Comparison of ENCODE assay signal across 18 mouse cellular contexts in the genomic region with DNA sequence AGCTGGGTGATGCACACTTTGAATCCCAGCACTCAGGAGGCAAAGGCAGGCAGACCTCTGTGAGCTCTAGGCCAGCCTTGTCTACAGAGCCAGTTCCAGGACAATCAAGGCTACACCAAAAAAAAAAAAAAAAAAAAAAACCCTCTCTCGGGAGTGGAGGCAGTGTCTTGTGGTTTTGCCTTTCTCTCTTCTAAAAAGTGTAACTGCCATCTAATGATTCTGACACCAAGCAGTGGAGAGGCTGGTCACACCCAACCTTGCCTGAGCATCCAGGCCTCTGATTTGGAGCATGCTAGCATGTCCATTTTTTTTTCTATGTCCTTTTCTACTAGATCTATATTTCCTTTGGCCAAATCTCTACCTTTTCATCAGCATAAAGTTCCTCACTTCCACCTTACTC. TPM values are rescaled to one million over a fixed set of nuclear protein-coding genes. Genes with fewer than 3 reads are reported as not detected.
DNase-seq lines count a peak whose midpoint lies in the region; ATAC-seq and TF ChIP-seq lines count a peak whose summit lies in the region.
"Had no signal": no experiment of that assay in that cellular context is flagged by ENCODE, and none has a peak within 500 bp of the region (broad histone marks: within the 10 kb centered on the region; RNA-seq: fewer than 3 reads in every experiment).

No protein-coding gene starts in this region.

- no peak overlapping the region for H3K4me2 ChIP-seq in heart, embryonic 13.5 days
- no peak overlapping the region for H3K4me2 ChIP-seq in intestine, embryonic 14.5 days (ENCODE audit: low read length)
- H3K4me2 ChIP-seq in intestine, postnatal 0 days (replicated peaks; ENCODE audit: low read depth) = no peak overlapping the region
- no peak overlapping the region for H3K4me2 ChIP-seq in midbrain, embryonic 11.5 days
- no peak overlapping the region for H3K4me2 ChIP-seq in midbrain, embryonic 13.5 days (replicated peaks)
- H3K4me2 ChIP-seq: forebrain, embryonic 13.5 days; heart, embryonic 11.5 days; hindbrain, embryonic 12.5 days; limb, embryonic 15.5 days; neural tube, embryonic 13.5 days had no signal

- intact Hi-C loops in heart, postnatal 36 days (cut with DNase I) = loop anchor here (5.0 kb wide), 2 partner anchors 117 to 162 kb away; no protein-coding TSS in a partner anchor

- H3K27me3 ChIP-seq in heart, embryonic 13.5 days (replicated peaks) = no peaks in the 10 kb centered on the region
- no peaks in the 10 kb centered on the region for H3K27me3 ChIP-seq in intestine, embryonic 14.5 days (replicated peaks; ENCODE audit: control insufficient read depth, insufficient read depth, low read length)
- H3K27me3 ChIP-seq in intestine, postnatal 0 days (replicated peaks; ENCODE audit: control insufficient read depth, insufficient read depth, low read length) = no peaks in the 10 kb centered on the region
- H3K27me3 ChIP-seq in midbrain, embryonic 11.5 days (ENCODE audit: control insufficient read depth, insufficient read depth, low read length) = no peaks in the 10 kb centered on the region
- no peaks in the 10 kb centered on the region for H3K27me3 ChIP-seq in midbrain, embryonic 13.5 days
- H3K27me3 ChIP-seq: embryonic facial prominence, embryonic 15.5 days; forebrain, embryonic 13.5 days; hindbrain, embryonic 12.5 days; limb, embryonic 15.5 days; neural tube, embryonic 13.5 days had no signal

- no peak overlapping the region for H3K9ac ChIP-seq in heart, embryonic 13.5 days
- no peak overlapping the region for H3K9ac ChIP-seq in intestine, embryonic 14.5 days (ENCODE audit: low read length)
- H3K9ac ChIP-seq in intestine, postnatal 0 days (ENCODE audit: low read depth, low read length) = no peak overlapping the region
- H3K9ac ChIP-seq in midbrain, embryonic 11.5 days (ENCODE audit: low read length) = no peak overlapping the region
- no peak overlapping the region for H3K9ac ChIP-seq in midbrain, embryonic 13.5 days (replicated peaks)
- H3K9ac ChIP-seq: embryonic facial prominence, embryonic 15.5 days; forebrain, embryonic 13.5 days; hindbrain, embryonic 12.5 days; limb, embryonic 15.5 days; neural tube, embryonic 13.5 days had no signal

- WGBS in heart, embryonic 13.5 days = 70% methylated on average over 1 of the region's 1 CpGs
- 36% methylated on average over 1 of the region's 1 CpGs for WGBS in intestine, embryonic 14.5 days
- 67% methylated on average over 1 of the region's 1 CpGs for WGBS in intestine, postnatal 0 days
- 75% methylated on average over 1 of the region's 1 CpGs for WGBS in midbrain, embryonic 11.5 days
- 83% methylated on average over 1 of the region's 1 CpGs for WGBS in midbrain, embryonic 13.5 days

- no peak for DNase-seq in heart, postnatal 36 days
- DNase-seq in intestine, embryonic 14.5 days (ENCODE audit: low spot score) = no peak
- peak; percentile 56 for DNase-seq in midbrain, embryonic 11.5 days (ENCODE audit: low spot score, missing footprints)
- no peak for DNase-seq in embryo, embryonic 9.5 days (ENCODE audit: extremely low spot score)

- H3K27ac ChIP-seq in heart, embryonic 13.5 days (replicated peaks) = peak overlapping the region; percentile 84
- H3K27ac ChIP-seq in intestine, embryonic 14.5 days (ENCODE audit: low read depth) = peak overlapping the region; percentile 27; the same call in 1 of the 2 replicates
- no peak overlapping the region for H3K27ac ChIP-seq in intestine, postnatal 0 days (ENCODE audit: low read depth, low read length)
- no peak overlapping the region for H3K27ac ChIP-seq in midbrain, embryonic 11.5 days (ENCODE audit: low read depth, low read length)
- H3K27ac ChIP-seq in midbrain, embryonic 13.5 days = no peak overlapping the region
- H3K27ac ChIP-seq: embryonic facial prominence, embryonic 10.5 days; embryonic facial prominence, embryonic 15.5 days; forebrain, embryonic 13.5 days; hindbrain, embryonic 12.5 days; hindbrain, postnatal 0 days; limb, embryonic 10.5 days; limb, embryonic 15.5 days; neural tube, embryonic 13.5 days; stomach, postnatal 0 days had no signal

- no peaks in the 10 kb centered on the region for H3K9me3 ChIP-seq in heart, embryonic 13.5 days
- H3K9me3 ChIP-seq in intestine, embryonic 14.5 days (ENCODE audit: control insufficient read depth, low read length) = no peaks in the 10 kb centered on the region
- no peaks in the 10 kb centered on the region for H3K9me3 ChIP-seq in intestine, postnatal 0 days (ENCODE audit: control insufficient read depth)
- H3K9me3 ChIP-seq in midbrain, embryonic 11.5 days (ENCODE audit: control insufficient read depth, low read length) = no peaks in the 10 kb centered on the region
- no peaks in the 10 kb centered on the region for H3K9me3 ChIP-seq in midbrain, embryonic 13.5 days
- H3K9me3 ChIP-seq: embryonic facial prominence, embryonic 10.5 days; embryonic facial prominence, embryonic 15.5 days; forebrain, embryonic 13.5 days; hindbrain, embryonic 12.5 days; limb, embryonic 10.5 days; limb, embryonic 15.5 days; neural tube, embryonic 13.5 days had no signal

- no peak for ATAC-seq in heart, embryonic 13.5 days (ENCODE audit: extremely low read depth, insufficient number of reproducible peaks, low FRiP score, low TSS enrichment)
- ATAC-seq in intestine, embryonic 14.5 days (replicated peaks; ENCODE audit: low FRiP score, low TSS enrichment, low read depth) = no peak
- no peak for ATAC-seq in intestine, postnatal 0 days
- no peak for ATAC-seq in midbrain, embryonic 11.5 days (ENCODE audit: low FRiP score)
- no peak for ATAC-seq in midbrain, embryonic 13.5 days
- 0 out of 2 replicates have a peak, but pooled peaks have one; percentile 12 for ATAC-seq in megakaryocyte progenitor cell, adult 5-6 weeks (replicated peaks; ENCODE audit: poor library complexity)

- peaks cover 25% of the 10 kb centered on the region for H3K4me1 ChIP-seq in heart, embryonic 13.5 days
- peaks cover 4% of the 10 kb centered on the region; the same call in 1 of the 2 replicates for H3K4me1 ChIP-seq in intestine, embryonic 14.5 days (replicated peaks; ENCODE audit: control insufficient read depth, insufficient read depth, low read length)
- H3K4me1 ChIP-seq in intestine, postnatal 0 days (replicated peaks; ENCODE audit: control insufficient read depth, insufficient read depth, low read length) = no peaks in the 10 kb centered on the region
- H3K4me1 ChIP-seq in midbrain, embryonic 11.5 days (ENCODE audit: control insufficient read depth, insufficient read depth, low read length) = no peaks in the 10 kb centered on the region
- no peaks in the 10 kb centered on the region for H3K4me1 ChIP-seq in midbrain, embryonic 13.5 days (replicated peaks)
- H3K4me1 ChIP-seq: embryonic facial prominence, embryonic 10.5 days; embryonic facial prominence, embryonic 15.5 days; forebrain, embryonic 13.5 days; hindbrain, embryonic 12.5 days; neural tube, embryonic 13.5 days had no signal

- H3K36me3 ChIP-seq in heart, embryonic 13.5 days = peaks cover 80% of the 10 kb centered on the region
- H3K36me3 ChIP-seq in intestine, embryonic 14.5 days (ENCODE audit: control insufficient read depth, insufficient read depth, low read length) = peaks cover 26% of the 10 kb centered on the region
- H3K36me3 ChIP-seq in intestine, postnatal 0 days (ENCODE audit: control insufficient read depth, insufficient read depth) = peaks cover 44% of the 10 kb centered on the region
- H3K36me3 ChIP-seq in midbrain, embryonic 11.5 days (ENCODE audit: control insufficient read depth, insufficient read depth, low read length) = no peaks in the 10 kb centered on the region
- H3K36me3 ChIP-seq in midbrain, embryonic 13.5 days = 0 out of 2 replicates have a peak, but pooled peaks cover 3% of the 10 kb centered on the region

- no peak for TF ChIP-seq CTCF in intestine, postnatal 0 days (IDR thresholded peaks at IDR 0.05; ENCODE audit: low read depth)

- H3K4me3 ChIP-seq in heart, embryonic 13.5 days = no peak overlapping the region
- H3K4me3 ChIP-seq in intestine, embryonic 14.5 days (ENCODE audit: low read depth, low read length) = no peak overlapping the region
- no peak overlapping the region for H3K4me3 ChIP-seq in intestine, postnatal 0 days (ENCODE audit: low read depth, low read length)
- no peak overlapping the region for H3K4me3 ChIP-seq in midbrain, embryonic 11.5 days (ENCODE audit: low read depth, low read length)
- no peak overlapping the region for H3K4me3 ChIP-seq in midbrain, embryonic 13.5 days (replicated peaks)
- H3K4me3 ChIP-seq: embryonic facial prominence, embryonic 10.5 days; forebrain, embryonic 13.5 days; hindbrain, embryonic 12.5 days; limb, embryonic 10.5 days; neural tube, embryonic 13.5 days had no signal

RNA-seq across cellular contexts. Expression of a gene that starts 21.8 kb away (rescaled TPM):
- polyA plus RNA-seq in heart, embryonic 13.5 days (2015; fragmentation: Nextera tagmentation; extraction: Ambion mirVana) = 8.7 and 9.0 TPM in 2 replicates
- 10 to 100 TPM; 22.2 to 23.2 TPM for total RNA-seq in heart, postnatal 36 days (2021)
- 13.4 and 14.2 TPM in 2 replicates for polyA plus RNA-seq in intestine, embryonic 14.5 days (2014; fragmentation: Nextera tagmentation; extraction: Ambion mirVana)
- polyA plus RNA-seq in intestine, postnatal 0 days (2015; fragmentation: Nextera tagmentation; extraction: Ambion mirVana) = 7.2 TPM in 2 replicates
- 7.8 and 10.7 TPM in 2 replicates for polyA plus RNA-seq in midbrain, embryonic 11.5 days (2014; fragmentation: Nextera tagmentation; extraction: Ambion mirVana)
- 14.2 and 14.7 TPM in 2 replicates for polyA plus RNA-seq in midbrain, embryonic 13.5 days (2015; fragmentation: Nextera tagmentation; extraction: Ambion mirVana)
- total RNA-seq in megakaryocyte progenitor cell, adult 5-6 weeks (2015) = 36.7 and 45.4 TPM in 2 replicates
- total RNA-seq in megakaryocyte progenitor cell, adult 5-6 weeks (2017) = 24.2 and 28.1 TPM in 2 replicates

RNA-seq across cellular contexts. Expression of a gene that starts 23.9 kb away (rescaled TPM):
- polyA plus RNA-seq in heart, embryonic 13.5 days (2015; fragmentation: Nextera tagmentation; extraction: Ambion mirVana) = 459 and 524 TPM in 2 replicates
- total RNA-seq in heart, postnatal 36 days (2021) = 1,000 to 10,000 TPM; 1,167 to 1,246 TPM
- 108 and 121 TPM in 2 replicates for polyA plus RNA-seq in intestine, embryonic 14.5 days (2014; fragmentation: Nextera tagmentation; extraction: Ambion mirVana)
- polyA plus RNA-seq in intestine, postnatal 0 days (2015; fragmentation: Nextera tagmentation; extraction: Ambion mirVana) = 610 and 613 TPM in 2 replicates
- polyA plus RNA-seq in midbrain, embryonic 11.5 days (2014; fragmentation: Nextera tagmentation; extraction: Ambion mirVana) = 54.1 and 61.4 TPM in 2 replicates
- polyA plus RNA-seq in midbrain, embryonic 13.5 days (2015; fragmentation: Nextera tagmentation; extraction: Ambion mirVana) = 37.5 and 37.8 TPM in 2 replicates
- total RNA-seq in megakaryocyte progenitor cell, adult 5-6 weeks (2015) = 82.3 and 89.0 TPM in 2 replicates
- 42.3 and 61.4 TPM in 2 replicates for total RNA-seq in megakaryocyte progenitor cell, adult 5-6 weeks (2017)

Comparison
In these comparisons a context has a peak if more than half of its experiments do, and no peak if none do; other contexts are left out.
1. H3K27ac ChIP-seq: peak in heart, embryonic 13.5 days (single experiment) and intestine, embryonic 14.5 days (single experiment); none in intestine, postnatal 0 days (single experiment), midbrain, embryonic 11.5 days (single experiment) and midbrain, embryonic 13.5 days (single experiment).